In the genomic region with DNA sequence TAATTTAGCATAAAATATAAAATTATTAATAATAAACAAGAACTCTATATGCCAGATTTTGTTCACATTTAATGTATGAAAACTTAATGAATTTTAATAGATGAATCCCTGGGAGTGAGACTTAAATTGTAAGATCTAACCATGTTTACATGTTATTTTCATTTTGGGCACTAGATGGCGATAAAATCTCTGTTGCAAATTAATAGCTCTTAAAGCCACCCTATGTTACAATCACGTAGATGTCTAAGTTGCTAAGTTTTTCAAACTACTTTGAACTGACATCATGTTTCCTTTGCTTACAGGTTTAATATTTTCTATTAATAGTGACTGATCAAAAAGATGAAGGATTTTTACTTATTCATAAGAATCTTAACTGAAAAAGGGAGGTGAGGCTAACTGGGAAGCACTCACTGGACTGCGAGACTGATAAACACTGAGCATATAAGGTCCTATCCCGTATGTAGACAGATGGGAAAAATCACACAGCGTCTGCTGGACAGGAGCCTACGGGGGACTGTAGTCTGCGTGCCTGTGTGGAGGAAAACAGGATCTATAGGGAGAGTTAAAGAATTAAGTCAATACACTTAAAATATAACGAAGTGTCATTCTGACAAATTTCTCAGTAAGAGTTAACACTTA, we compare ENCODE assay signal across 10 mouse cellular contexts. TPM values are rescaled to one million over a fixed set of nuclear protein-coding genes. Genes with fewer than 3 reads are reported as not detected.
DNase-seq lines count a peak whose midpoint lies in the region; ATAC-seq and TF ChIP-seq lines count a peak whose summit lies in the region.
"Had no signal": no experiment of that assay in that cellular context is flagged by ENCODE, and none has a peak within 500 bp of the region (broad histone marks: within the 10 kb centered on the region; RNA-seq: fewer than 3 reads in every experiment).

No protein-coding gene starts in this region.

- H3K9me3 ChIP-seq in forebrain, embryonic 11.5 days (ENCODE audit: control insufficient read depth, low read length), result no peaks in the 10 kb centered on the region
- H3K9me3 ChIP-seq in forebrain, embryonic 10.5 days, result no peaks in the 10 kb centered on the region
- H3K9me3 ChIP-seq in liver, embryonic 12.5 days (replicated peaks), result no peaks in the 10 kb centered on the region
- no peaks in the 10 kb centered on the region for H3K9me3 ChIP-seq in stomach, embryonic 16.5 days (replicated peaks; ENCODE audit: control insufficient read depth, low read length)
- H3K9me3 ChIP-seq: G1E; stomach, embryonic 15.5 days had no signal

- no peak overlapping the region for H3K4me2 ChIP-seq in forebrain, embryonic 11.5 days (ENCODE audit: low read depth, low read length, severe bottlenecking)
- no peak overlapping the region for H3K4me2 ChIP-seq in liver, embryonic 12.5 days
- no peak overlapping the region; the same call in 1 of the 2 replicates for H3K4me2 ChIP-seq in stomach, embryonic 16.5 days (ENCODE audit: low read depth, low read length)
- H3K4me2 ChIP-seq: stomach, embryonic 15.5 days had no signal

- TF ChIP-seq CTCF in cortical plate, adult 2 months (IDR thresholded peaks at IDR 0.05; ENCODE audit: extremely low read depth, insufficient read depth, low read length), result peak; percentile 18; the same call in 1 of the 2 replicates

- H3K4me1 ChIP-seq in forebrain, embryonic 11.5 days (replicated peaks; ENCODE audit: control insufficient read depth, insufficient read depth, low read length), result no peaks in the 10 kb centered on the region
- peaks cover 5% of the 10 kb centered on the region; the same call in 1 of the 2 replicates for H3K4me1 ChIP-seq in forebrain, embryonic 10.5 days
- H3K4me1 ChIP-seq in cortical plate, adult 2 months (ENCODE audit: control insufficient read depth, insufficient read depth, low read length), result no peaks in the 10 kb centered on the region
- peaks cover 57% of the 10 kb centered on the region for H3K4me1 ChIP-seq in liver, embryonic 12.5 days
- H3K4me1 ChIP-seq in stomach, embryonic 16.5 days (ENCODE audit: control insufficient read depth, insufficient read depth, low read length), result peaks cover 8% of the 10 kb centered on the region
- H3K4me1 ChIP-seq: stomach, embryonic 15.5 days had no signal

- TF ChIP-seq POLR2A in cortical plate, adult 2 months (IDR thresholded peaks at IDR 0.05; ENCODE audit: extremely low read depth, insufficient read depth, low read length), result no peak

- H3K36me3 ChIP-seq in forebrain, embryonic 11.5 days (ENCODE audit: control insufficient read depth, insufficient read depth, low read length), result no peaks in the 10 kb centered on the region
- no peaks in the 10 kb centered on the region for H3K36me3 ChIP-seq in forebrain, embryonic 10.5 days (replicated peaks)
- H3K36me3 ChIP-seq in liver, embryonic 12.5 days, result no peaks in the 10 kb centered on the region
- no peaks in the 10 kb centered on the region for H3K36me3 ChIP-seq in stomach, embryonic 16.5 days (ENCODE audit: control insufficient read depth, insufficient read depth, low read length)
- H3K36me3 ChIP-seq: G1E; stomach, embryonic 15.5 days had no signal

- 0 out of 2 replicates have a peak, but pooled peaks have one; percentile 39 for ATAC-seq in forebrain, embryonic 11.5 days (replicated peaks; ENCODE audit: low FRiP score)
- ATAC-seq in liver, embryonic 12.5 days, result no peak
- ATAC-seq in stomach, embryonic 16.5 days (ENCODE audit: insufficient read depth, low FRiP score), result peak; percentile 57; the same call in 1 of the 2 replicates

- H3K27me3 ChIP-seq in forebrain, embryonic 11.5 days (ENCODE audit: control insufficient read depth, insufficient read depth, low read length), result no peaks in the 10 kb centered on the region
- no peaks in the 10 kb centered on the region for H3K27me3 ChIP-seq in forebrain, embryonic 10.5 days (ENCODE audit: poor library complexity, severe bottlenecking)
- no peaks in the 10 kb centered on the region for H3K27me3 ChIP-seq in liver, embryonic 12.5 days (replicated peaks)
- H3K27me3 ChIP-seq in stomach, embryonic 16.5 days (ENCODE audit: control insufficient read depth, insufficient read depth, low read length), result no peaks in the 10 kb centered on the region
- H3K27me3 ChIP-seq: stomach, embryonic 15.5 days had no signal

- H3K9ac ChIP-seq in forebrain, embryonic 11.5 days (ENCODE audit: low read length), result no peak overlapping the region
- H3K9ac ChIP-seq in liver, embryonic 12.5 days, result 0 out of 2 replicates have a peak overlapping the region, but pooled peaks have one; percentile 15
- H3K9ac ChIP-seq in stomach, embryonic 16.5 days (ENCODE audit: low read length), result no peak overlapping the region
- H3K9ac ChIP-seq: stomach, embryonic 15.5 days had no signal

- 51% methylated on average over 8 of the region's 8 CpGs for WGBS in forebrain, embryonic 11.5 days
- 51% methylated on average over 8 of the region's 8 CpGs for WGBS in forebrain, embryonic 10.5 days
- WGBS in liver, embryonic 12.5 days (ENCODE audit: insufficient replicate concordance), result 31% methylated on average over 8 of the region's 8 CpGs
- 25% methylated on average over 8 of the region's 8 CpGs for WGBS in stomach, embryonic 16.5 days

- no peak overlapping the region for H3K27ac ChIP-seq in forebrain, embryonic 11.5 days (ENCODE audit: low read depth, low read length)
- H3K27ac ChIP-seq in forebrain, embryonic 10.5 days, result no peak overlapping the region
- H3K27ac ChIP-seq in cortical plate, adult 2 months (ENCODE audit: insufficient read depth, low read length), result no peak overlapping the region
- peak overlapping the region; percentile 74 for H3K27ac ChIP-seq in liver, embryonic 12.5 days
- no peak overlapping the region for H3K27ac ChIP-seq in stomach, embryonic 16.5 days (ENCODE audit: low read length)
- H3K27ac ChIP-seq: stomach, embryonic 15.5 days had no signal

- no peak overlapping the region for H3K4me3 ChIP-seq in forebrain, embryonic 11.5 days (ENCODE audit: low read depth, low read length)
- H3K4me3 ChIP-seq in forebrain, embryonic 10.5 days, result no peak overlapping the region
- H3K4me3 ChIP-seq in cortical plate, adult 2 months (ENCODE audit: insufficient read depth, low read length), result no peak overlapping the region
- H3K4me3 ChIP-seq in liver, embryonic 12.5 days, result no peak overlapping the region
- H3K4me3 ChIP-seq in stomach, embryonic 16.5 days (replicated peaks; ENCODE audit: low read length), result no peak overlapping the region
- H3K4me3 ChIP-seq: stomach, embryonic 15.5 days had no signal

- no peak for DNase-seq in forebrain, embryonic 11.5 days (ENCODE audit: low spot score)
- DNase-seq in forebrain, embryonic 10.5 days (ENCODE audit: extremely low spot score, low spot score), result no peak
- DNase-seq in 3T3-L1 (ENCODE audit: low read depth, low spot score), result peak; percentile 80
- no peak for DNase-seq in cerebellum, adult 11-12 months
- no peak for DNase-seq in spleen, postnatal 4 days (ENCODE audit: low spot score in 2 of 2)

RNA-seq across cellular contexts. Expression of a gene that starts 11.2 kb away (rescaled TPM):
- polyA plus RNA-seq in forebrain, embryonic 11.5 days (2014; fragmentation: Nextera tagmentation; extraction: Ambion mirVana), result 1.5 and 1.6 TPM in 2 replicates
- polyA plus RNA-seq in forebrain, embryonic 10.5 days (2016; fragmentation: Nextera tagmentation; extraction: Ambion mirVana), result 2.2 and 3.4 TPM in 2 replicates
- 1.0 and 1.1 TPM in 2 replicates for polyA plus RNA-seq in cortical plate, adult 2 months (2012; rRNA removed)
- polyA plus RNA-seq in liver, embryonic 12.5 days (2016; fragmentation: Nextera tagmentation; extraction: Ambion mirVana), result 8.2 and 8.5 TPM in 2 replicates
- polyA plus RNA-seq in stomach, embryonic 16.5 days (2015; fragmentation: Nextera tagmentation; extraction: Ambion mirVana), result 16.6 and 39.9 TPM in 2 replicates

RNA-seq across cellular contexts. Expression of a gene that starts 11.6 kb away (rescaled TPM):
- 105 and 114 TPM in 2 replicates for polyA plus RNA-seq in forebrain, embryonic 11.5 days (2014; fragmentation: Nextera tagmentation; extraction: Ambion mirVana)
- polyA plus RNA-seq in forebrain, embryonic 10.5 days (2016; fragmentation: Nextera tagmentation; extraction: Ambion mirVana), result 88.4 and 120 TPM in 2 replicates
- 363 and 437 TPM in 2 replicates for polyA plus RNA-seq in cortical plate, adult 2 months (2012; rRNA removed)
- polyA plus RNA-seq in liver, embryonic 12.5 days (2016; fragmentation: Nextera tagmentation; extraction: Ambion mirVana), result 2,168 and 2,210 TPM in 2 replicates
- 285 and 313 TPM in 2 replicates for polyA plus RNA-seq in stomach, embryonic 16.5 days (2015; fragmentation: Nextera tagmentation; extraction: Ambion mirVana)
